Mouse (Mus musculus) heart, embryonic 13.5 days (tissue): ENCODE measurements around the gene Aatk. TPM values are rescaled to one million over a fixed set of nuclear protein-coding genes. Genes with fewer than 3 reads are reported as not detected.

Experiments used
- ATAC-seq: fragments of 200-750 bp; cut with Nextera tagmentation; 2 replicates; pipeline ENCODE4 v1.8.0; 2017; ENCODE audit warnings: moderate TSS enrichment; ENCODE audit not compliant: insufficient number of reproducible peaks, low FRiP score, low TSS enrichment; ENCODE audit errors: extremely low read depth
- H3K27ac ChIP-seq: fragments of 300-500 bp; sonication (generic); replicated peaks from 2 replicates; pipeline ENCODE4 v1.5.1; 2015; ENCODE audit warnings: moderate library complexity, mild to moderate bottlenecking, inconsistent platforms
- H3K27me3 ChIP-seq: fragments of 300-500 bp; sonication (generic); replicated peaks from 2 replicates; pipeline ENCODE4 v1.6.1; 2015; ENCODE audit warnings: mild to moderate bottlenecking, inconsistent platforms
- H3K36me3 ChIP-seq: fragments of 300-500 bp; sonication (generic); 2 replicates; pipeline ENCODE4 v1.6.1; 2015; ENCODE audit warnings: mild to moderate bottlenecking, inconsistent platforms
- H3K4me1 ChIP-seq: fragments of 300-500 bp; sonication (generic); 2 replicates; pipeline ENCODE4 v1.6.1; 2015; ENCODE audit warnings: inconsistent platforms
- H3K4me2 ChIP-seq: fragments of 300-500 bp; sonication (generic); 2 replicates; pipeline ENCODE4 v1.6.1; 2015; ENCODE audit warnings: inconsistent platforms, mild to moderate bottlenecking, moderate library complexity
- H3K4me3 ChIP-seq: fragments of 300-500 bp; sonication (generic); 2 replicates; pipeline ENCODE4 v1.5.1; 2015; ENCODE audit warnings: moderate library complexity, mild to moderate bottlenecking, inconsistent platforms
- H3K9ac ChIP-seq: fragments of 300-500 bp; sonication (generic); 2 replicates; pipeline ENCODE4 v1.6.1; 2015; ENCODE audit warnings: inconsistent platforms, mild to moderate bottlenecking, moderate library complexity
- H3K9me3 ChIP-seq: fragments of 300-500 bp; sonication (generic); 2 replicates; pipeline ENCODE4 v1.6.1; 2016; ENCODE audit warnings: inconsistent platforms
- WGBS: fragments of 180-500 bp; shearing (Covaris S2); methylation state at CpG from one replicate; pipeline ENCODE4 v1.1.7; 2015; ENCODE audit warnings: mixed read lengths; 5-methylcytosine and 5-hydroxymethylcytosine counted together
- microRNA counts: library from miRNA; unstranded; fragments of <30 nt; microRNA quantifications from one replicate; lab custom pipeline; 2016
- microRNA-seq: library from miRNA; unstranded; fragments of <30 nt; microRNA quantifications from one replicate; pipeline ENCODE4, GENCODE M21; 2016
- polyA plus RNA-seq: library from polyadenylated mRNA; unstranded; fragments of >200 nt; fragmentation: Nextera tagmentation; extraction: Ambion mirVana; gene quantifications from 2 replicates; pipeline ENCODE4 v1.2.1, GENCODE M21; 2015

The Aatk gene
- polyA plus RNA-seq, 1 experiment from 2014 or later = 0.33 TPM

DNA sequence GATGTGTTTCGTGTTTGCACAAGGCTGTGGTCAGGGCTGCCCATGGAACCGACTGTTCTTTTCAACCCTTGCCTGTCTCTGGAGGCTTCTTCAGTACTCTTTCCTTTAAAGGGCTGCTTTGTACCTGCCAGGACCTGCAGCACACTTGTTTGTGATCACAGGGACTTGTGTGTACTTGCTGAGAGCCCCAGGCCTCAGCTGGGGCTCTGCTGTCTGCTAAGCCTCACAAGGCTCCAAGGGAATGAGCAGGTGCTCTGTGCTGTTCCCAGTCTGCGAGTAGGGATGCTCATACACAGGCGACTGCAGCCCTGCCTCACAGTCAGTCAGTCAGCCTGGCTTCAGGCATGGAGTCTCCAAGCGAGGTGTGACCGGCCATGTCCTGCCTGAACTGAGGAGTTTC lies 80.7 kb downstream of the Aatk start:
- ATAC-seq = no peak
- H3K9me3 ChIP-seq = no peaks in the 10 kb centered on the region
- no peaks in the 10 kb centered on the region for H3K27me3 ChIP-seq
- no peak overlapping the region for H3K27ac ChIP-seq
- 0 out of 2 replicates have a peak, but pooled peaks cover 7% of the 10 kb centered on the region for H3K4me1 ChIP-seq
- no peak overlapping the region for H3K9ac ChIP-seq
- peaks cover 30% of the 10 kb centered on the region for H3K36me3 ChIP-seq
- 76% methylated on average over 6 of the region's 6 CpGs for WGBS
- no peak overlapping the region for H3K4me3 ChIP-seq
- H3K4me2 ChIP-seq = no peak overlapping the region

- Histone ChIP-seq H3K4me1 (peaks cover 8% of the 10 kb centered on the region; the same call in 1 of the 2 replicates), H3K36me3 (peaks cover 40% of the 10 kb centered on the region), H3K9me3 (no peaks in the 10 kb centered on the region), H3K4me3 (no peak overlapping the region), H3K9ac (no peak overlapping the region), H3K27ac (no peak overlapping the region), H3K4me2 (no peak overlapping the region), H3K27me3 (no peaks in the 10 kb centered on the region)
- no peak for ATAC-seq
- WGBS = 30% methylated on average over 9 of the region's 9 CpGs
Measured at GRCm38 (mm10) chr11:119965053-119965452, 81.9 kb downstream of the Aatk start.

DNA sequence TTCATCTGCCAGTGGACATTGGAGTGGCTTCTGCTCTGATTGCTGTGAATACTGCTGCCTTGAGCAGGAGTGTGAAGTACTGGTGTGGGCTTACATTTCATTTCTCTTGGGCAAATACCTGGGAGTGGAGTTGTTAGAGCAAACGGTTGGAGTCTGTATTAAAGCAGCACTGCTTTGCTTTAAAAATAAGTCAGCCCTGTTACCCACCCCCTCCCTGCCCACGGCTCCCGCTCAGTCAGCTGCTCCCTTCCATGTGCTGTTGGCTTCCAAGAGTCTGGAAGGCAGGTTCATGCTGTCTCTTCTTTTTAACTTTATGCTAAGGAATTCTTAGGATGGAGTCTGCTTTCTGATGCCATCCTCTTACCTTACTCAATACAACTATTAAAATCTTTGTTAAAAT lies 85.5 kb downstream of the Aatk start:
- WGBS = 61% methylated on average over 3 of the region's 3 CpGs
- no peak overlapping the region for H3K27ac ChIP-seq
- no peak for ATAC-seq

DNA sequence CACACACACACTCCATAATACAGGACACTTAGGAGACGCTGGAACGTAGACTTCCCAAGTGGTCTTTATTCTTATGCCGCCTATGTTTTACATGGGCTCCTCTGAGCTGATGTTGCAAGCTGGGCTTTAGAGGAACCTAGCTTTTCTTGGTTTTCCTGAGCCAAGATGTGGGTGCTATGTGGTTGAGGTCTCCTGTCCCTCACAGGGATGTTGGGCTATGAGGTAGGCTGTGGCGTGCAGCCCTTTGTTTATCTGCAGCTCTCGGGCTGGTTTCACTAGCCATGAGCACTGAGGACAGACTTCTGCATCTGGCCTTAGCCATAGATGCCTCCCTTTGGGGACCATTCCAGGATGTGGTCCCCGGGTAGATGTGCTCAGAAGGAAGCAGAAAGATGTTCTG lies 86.3 kb downstream of the Aatk start:
- 81% methylated on average over 6 of the region's 6 CpGs for WGBS
- Histone ChIP-seq H3K9ac (no peak overlapping the region), H3K27ac (no peak overlapping the region), H3K4me3 (no peak overlapping the region), H3K9me3 (no peaks in the 10 kb centered on the region), H3K27me3 (no peaks in the 10 kb centered on the region), H3K4me1 (peaks cover 29% of the 10 kb centered on the region), H3K36me3 (peaks cover 40% of the 10 kb centered on the region), H3K4me2 (no peak overlapping the region)
- ATAC-seq = no peak

More for the DNA sequence above, 85.5 kb downstream of the Aatk start:
- H3K9me3 ChIP-seq = no peaks in the 10 kb centered on the region
- no peak overlapping the region for H3K4me3 ChIP-seq
- H3K36me3 ChIP-seq = peaks cover 40% of the 10 kb centered on the region
- no peak overlapping the region for H3K9ac ChIP-seq
- no peak overlapping the region for H3K4me2 ChIP-seq
- H3K4me1 ChIP-seq = peaks cover 25% of the 10 kb centered on the region
- H3K27me3 ChIP-seq = no peaks in the 10 kb centered on the region

DNA sequence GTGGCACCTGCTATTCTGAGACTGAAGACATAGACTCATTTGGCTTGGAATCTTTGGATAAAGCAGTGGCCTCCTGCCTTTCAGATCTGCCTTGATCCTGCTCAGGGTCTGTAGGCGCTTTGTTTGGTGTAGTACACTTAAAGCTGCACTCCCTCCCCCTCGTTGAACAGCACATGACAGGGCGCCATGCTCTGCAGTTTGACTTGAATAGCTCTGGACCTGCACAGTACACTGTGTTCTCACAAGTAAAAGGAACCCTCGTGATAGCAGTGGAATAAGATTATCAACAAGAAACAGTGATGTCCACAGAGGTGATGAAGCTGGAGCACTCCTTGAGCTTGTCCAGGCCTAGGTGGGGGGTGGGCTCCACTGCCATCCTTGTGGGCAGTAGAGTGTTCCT lies 87.3 kb downstream of the Aatk start:
- no peaks in the 10 kb centered on the region for H3K27me3 ChIP-seq
- H3K9ac ChIP-seq = no peak overlapping the region
- H3K27ac ChIP-seq = no peak overlapping the region
- H3K36me3 ChIP-seq = peaks cover 36% of the 10 kb centered on the region
- no peaks in the 10 kb centered on the region for H3K9me3 ChIP-seq
- H3K4me3 ChIP-seq = no peak overlapping the region
- no peak overlapping the region for H3K4me2 ChIP-seq
- ATAC-seq = no peak
- 40% methylated on average over 4 of the region's 4 CpGs for WGBS
- H3K4me1 ChIP-seq = peaks cover 36% of the 10 kb centered on the region

- no peak for ATAC-seq
Measured at GRCm38 (mm10) chr11:119958856-119959255, 88.1 kb downstream of the Aatk start.

More at GRCm38 (mm10) chr11:119958856-119959255, 88.1 kb downstream of the Aatk start:
- H3K4me1 ChIP-seq = peaks cover 45% of the 10 kb centered on the region
- H3K9me3 ChIP-seq = no peaks in the 10 kb centered on the region
- peaks cover 34% of the 10 kb centered on the region for H3K36me3 ChIP-seq
- WGBS = 72% methylated on average over 7 of the region's 7 CpGs
- H3K27ac ChIP-seq = no peak overlapping the region
- no peak overlapping the region for H3K4me2 ChIP-seq
- no peak overlapping the region for H3K9ac ChIP-seq
- H3K27me3 ChIP-seq = no peaks in the 10 kb centered on the region
- no peak overlapping the region for H3K4me3 ChIP-seq

MicroRNAs encoded within 50 kb of the gene (microRNA counts, 519-probe panel; counts per million panel counts)
- microRNA mmu-miR-338-3p (lab: Ali Mortazavi, UCI) (2,184 counts per million, percentile 64 among the panel's probes with 10 or more counts), microRNA mmu-miR-338-5p (lab: Ali Mortazavi, UCI) (209 counts per million, percentile 61 among the panel's probes with 10 or more counts)

Small RNA genes within 50 kb of the gene (microRNA-seq; reads per million reads assigned to microRNA genes)
- gene Gm25948 = not detected
- gene Mir3065 = not detected
- gene Mir338 = not detected

Other genes with a start within 250 kb of the Aatk start
- gene Chmp6, start 133.7 kb downstream of the Aatk start, polyA plus RNA-seq = 68.4 and 71.2 TPM in 2 replicates
- gene Baiap2, start 104.4 kb downstream of the Aatk start, polyA plus RNA-seq = 12.3 and 12.4 TPM in 2 replicates
- 13.4 and 13.8 TPM in 2 replicates for gene Cep131, start 39.7 kb upstream of the Aatk start, polyA plus RNA-seq
- gene Tepsin, start 51.6 kb upstream of the Aatk start, polyA plus RNA-seq = 13.0 and 13.5 TPM in 2 replicates
- gene Ndufaf8, start 51.8 kb upstream of the Aatk start, polyA plus RNA-seq = 81.1 and 95.7 TPM in 2 replicates
- gene Slc38a10, start 104.2 kb upstream of the Aatk start, polyA plus RNA-seq = 83.7 and 88.0 TPM in 2 replicates
- gene Bahcc1, start 185.8 kb upstream of the Aatk start, polyA plus RNA-seq = 4.4 and 5.2 TPM in 2 replicates